Mouse (Mus musculus): ENCODE results near the gene Cela2a. TPM values are rescaled to one million over a fixed set of nuclear protein-coding genes. Genes with fewer than 3 reads are reported as not detected.
A peak's percentile ranks its signal among the peaks of the same experiment; 100 is the strongest.

The Cela2a gene
- polyA plus RNA-seq, 1 experiment from 2014 or later, result 0.40 TPM

DNA sequence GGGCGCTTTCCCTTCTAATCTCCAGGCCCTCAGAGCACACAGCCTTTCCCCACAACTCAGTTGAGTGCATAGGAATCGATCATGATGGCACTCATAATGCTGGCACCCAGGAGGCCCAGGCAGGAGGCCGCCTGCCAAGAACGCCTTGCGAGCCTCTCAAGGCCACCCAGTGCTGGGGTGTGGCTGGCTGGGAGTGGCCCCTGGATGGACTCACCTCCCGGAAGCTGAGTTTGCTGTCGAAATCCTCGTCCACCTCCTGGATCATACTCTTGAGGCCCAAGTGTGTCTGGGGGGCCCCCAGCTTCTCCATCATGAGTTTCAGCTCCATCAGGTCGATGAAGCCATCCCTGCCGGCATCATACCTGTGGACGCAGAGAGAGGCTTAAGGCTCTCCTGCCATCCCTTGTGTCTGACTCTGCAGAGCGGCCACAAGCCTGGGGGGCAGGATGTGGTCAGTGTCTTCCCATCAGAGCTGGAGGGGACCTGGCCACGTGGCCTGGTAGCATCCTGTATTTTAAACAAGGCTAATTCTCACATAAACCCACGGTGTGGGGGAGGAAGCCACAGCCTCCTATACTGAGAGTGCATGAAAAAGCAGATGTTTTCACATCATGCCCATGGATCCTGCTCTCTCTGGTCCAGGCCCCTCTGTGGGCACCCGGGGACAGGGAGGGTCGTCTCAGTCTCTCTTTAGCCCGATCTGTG, 35.8 kb upstream of the Cela2a start:
- Histone ChIP-seq H3K9ac (ENCODE audit: low read depth, low read length) (no peak overlapping the region), H3K27me3 (ENCODE audit: control insufficient read depth, insufficient read depth, low read depth, low read length) (no peaks in the 10 kb centered on the region), H3K9me3 (replicated peaks; ENCODE audit: control insufficient read depth, low read length, poor library complexity, severe bottlenecking) (no peaks in the 10 kb centered on the region), H3K4me3 (ENCODE audit: low read depth, low read length) (no peak overlapping the region), H3K36me3 (ENCODE audit: control insufficient read depth, insufficient read depth, low read length) (peaks cover 3% of the 10 kb centered on the region; the same call in 1 of the 2 replicates), H3K27ac (ENCODE audit: low read length) (no peak overlapping the region), H3K4me1 (ENCODE audit: control insufficient read depth, insufficient read depth, low read length) (0 out of 2 replicates have a peak, but pooled peaks cover 2% of the 10 kb centered on the region), H3K4me2 (ENCODE audit: low read length) (no peak overlapping the region)
- no peak for ATAC-seq
- WGBS, result 95% methylated on average over 17 of the region's 17 CpGs

DNA sequence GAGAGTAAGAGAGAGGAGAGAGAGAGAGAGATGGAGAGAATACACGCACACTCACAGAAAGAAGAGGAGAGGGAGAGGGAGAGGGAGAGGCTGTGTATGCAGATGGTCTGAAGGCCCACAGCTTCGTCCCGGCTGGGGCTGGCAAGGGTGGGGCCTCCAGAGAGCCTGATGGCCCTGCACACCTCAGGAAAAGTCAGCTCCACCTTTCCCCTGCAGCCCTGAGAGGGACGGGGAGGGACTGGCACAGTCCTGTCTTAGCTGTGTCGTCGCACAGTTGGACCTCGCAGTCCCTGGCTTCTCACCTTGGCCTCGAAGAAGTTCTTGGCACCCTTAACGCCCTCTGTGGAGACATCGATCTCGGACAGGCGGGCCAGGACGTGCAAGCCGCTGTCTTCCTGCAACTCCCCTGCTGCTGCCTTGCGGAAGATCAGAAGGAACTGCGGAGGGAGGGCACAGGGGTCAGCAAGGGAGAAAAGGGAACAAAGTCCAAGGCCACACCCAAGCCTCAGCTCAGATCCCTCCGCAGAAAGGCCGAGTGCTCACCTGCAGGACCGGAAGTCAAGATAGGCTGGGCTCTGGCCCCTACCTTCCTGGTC, 34.4 kb upstream of the Cela2a start:
- Histone ChIP-seq H3K27me3 (ENCODE audit: control insufficient read depth, insufficient read depth, low read depth, low read length) (no peaks in the 10 kb centered on the region), H3K4me3 (ENCODE audit: low read depth, low read length) (no peak overlapping the region), H3K4me1 (ENCODE audit: control insufficient read depth, insufficient read depth, low read length) (no peaks in the 10 kb centered on the region), H3K27ac (ENCODE audit: low read length) (no peak overlapping the region), H3K9me3 (replicated peaks; ENCODE audit: control insufficient read depth, low read length, poor library complexity, severe bottlenecking) (no peaks in the 10 kb centered on the region), H3K4me2 (ENCODE audit: low read length) (no peak overlapping the region), H3K9ac (ENCODE audit: low read depth, low read length) (no peak overlapping the region), H3K36me3 (ENCODE audit: control insufficient read depth, insufficient read depth, low read length) (peaks cover 3% of the 10 kb centered on the region; the same call in 1 of the 2 replicates)
- ATAC-seq, result no peak
- WGBS, result 75% methylated on average over 19 of the region's 19 CpGs

DNA sequence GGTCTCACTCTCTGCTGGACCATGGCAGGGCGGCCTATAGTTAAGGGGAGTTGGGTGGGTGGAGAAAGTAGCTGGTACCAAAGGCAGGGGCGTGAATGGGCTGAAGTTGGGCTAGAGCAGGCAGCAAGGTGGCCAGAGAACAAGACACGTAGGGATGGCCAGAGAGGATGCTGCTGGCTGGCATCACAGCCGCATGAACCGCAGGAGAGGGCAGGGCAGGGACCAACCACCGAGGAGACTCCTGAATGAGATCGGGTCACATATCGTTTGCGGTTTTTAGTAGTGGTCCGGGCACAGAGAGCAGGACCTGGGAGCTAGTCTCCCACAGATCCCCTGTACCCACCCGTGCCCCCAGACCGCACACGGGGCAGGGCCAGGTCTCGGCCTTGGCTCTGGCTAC, 33.4 kb upstream of the Cela2a start:
- H3K4me2 ChIP-seq (ENCODE audit: low read length), result no peak overlapping the region
- 97% methylated on average over 14 of the region's 14 CpGs for WGBS
- H3K27ac ChIP-seq (ENCODE audit: low read length), result no peak overlapping the region
- no peaks in the 10 kb centered on the region for H3K4me1 ChIP-seq (ENCODE audit: control insufficient read depth, insufficient read depth, low read length)
- no peak overlapping the region for H3K9ac ChIP-seq (ENCODE audit: low read depth, low read length)
- ATAC-seq, result no peak
- H3K36me3 ChIP-seq (ENCODE audit: control insufficient read depth, insufficient read depth, low read length), result peaks cover 3% of the 10 kb centered on the region; the same call in 1 of the 2 replicates
- no peaks in the 10 kb centered on the region for H3K9me3 ChIP-seq (replicated peaks; ENCODE audit: control insufficient read depth, low read length, poor library complexity, severe bottlenecking)
- H3K27me3 ChIP-seq (ENCODE audit: control insufficient read depth, insufficient read depth, low read depth, low read length), result no peaks in the 10 kb centered on the region
- no peak overlapping the region for H3K4me3 ChIP-seq (ENCODE audit: low read depth, low read length)

DNA sequence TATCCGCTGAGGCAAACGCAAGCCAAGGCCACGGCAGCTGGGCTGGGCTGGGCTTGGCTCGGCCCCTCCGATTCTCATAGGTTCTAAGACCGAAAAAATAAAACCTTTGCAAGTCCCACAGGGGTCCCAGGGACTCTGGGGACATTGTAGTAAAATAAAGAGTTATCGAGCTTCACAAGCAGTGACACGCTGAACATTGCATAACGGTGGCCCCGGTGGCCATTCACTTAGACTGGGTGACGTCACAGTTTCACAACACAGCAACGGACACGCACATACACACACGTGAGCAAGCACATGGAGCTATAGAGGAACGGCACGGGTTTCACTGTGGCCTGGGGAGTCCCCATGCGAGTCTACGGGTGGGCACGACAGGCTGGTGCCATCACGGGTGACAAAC, 32.5 kb upstream of the Cela2a start:
- Histone ChIP-seq H3K27me3 (ENCODE audit: control insufficient read depth, insufficient read depth, low read depth, low read length) (no peaks in the 10 kb centered on the region), H3K4me1 (ENCODE audit: control insufficient read depth, insufficient read depth, low read length) (no peaks in the 10 kb centered on the region), H3K9ac (ENCODE audit: low read depth, low read length) (no peak overlapping the region), H3K9me3 (replicated peaks; ENCODE audit: control insufficient read depth, low read length, poor library complexity, severe bottlenecking) (no peaks in the 10 kb centered on the region), H3K36me3 (ENCODE audit: control insufficient read depth, insufficient read depth, low read length) (peaks cover 3% of the 10 kb centered on the region; the same call in 1 of the 2 replicates), H3K4me3 (ENCODE audit: low read depth, low read length) (no peak overlapping the region), H3K4me2 (ENCODE audit: low read length) (no peak overlapping the region), H3K27ac (ENCODE audit: low read length) (no peak overlapping the region)
- WGBS, result 90% methylated on average over 20 of the region's 20 CpGs
- no peak for ATAC-seq

DNA sequence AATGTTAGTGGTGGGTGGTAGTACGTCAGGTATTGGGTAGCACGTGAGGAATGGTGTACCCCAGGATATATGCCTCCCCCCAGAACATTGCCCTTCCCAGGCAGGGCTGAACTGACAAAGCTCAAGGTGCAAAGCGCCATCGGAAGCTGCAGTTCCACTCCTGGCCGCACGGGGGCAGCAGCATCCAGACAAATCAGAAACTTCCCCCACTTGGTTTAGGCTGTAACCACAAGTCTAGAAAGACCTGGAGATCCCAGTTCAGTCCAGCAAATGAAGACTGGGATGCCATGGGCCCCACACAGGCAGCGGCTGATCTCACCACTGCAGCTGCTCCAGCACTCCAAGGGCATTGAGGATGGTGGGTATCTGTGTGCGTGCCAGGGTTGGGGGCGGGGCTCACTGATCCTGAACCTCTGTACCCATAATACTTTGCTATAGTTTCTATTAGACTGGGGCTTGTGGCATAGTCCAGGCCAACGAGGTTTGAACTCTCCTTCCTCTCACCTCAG, 31.5 kb upstream of the Cela2a start:
- H3K36me3 ChIP-seq (ENCODE audit: control insufficient read depth, insufficient read depth, low read length), result peaks cover 3% of the 10 kb centered on the region; the same call in 1 of the 2 replicates
- no peaks in the 10 kb centered on the region for H3K4me1 ChIP-seq (ENCODE audit: control insufficient read depth, insufficient read depth, low read length)
- H3K4me3 ChIP-seq (ENCODE audit: low read depth, low read length), result no peak overlapping the region
- H3K9me3 ChIP-seq (replicated peaks; ENCODE audit: control insufficient read depth, low read length, poor library complexity, severe bottlenecking), result no peaks in the 10 kb centered on the region
- no peaks in the 10 kb centered on the region for H3K27me3 ChIP-seq (ENCODE audit: control insufficient read depth, insufficient read depth, low read depth, low read length)
- peak; percentile 71 for ATAC-seq
- H3K27ac ChIP-seq (ENCODE audit: low read length), result no peak overlapping the region
- WGBS, result 16% methylated on average over 10 of the region's 10 CpGs
- H3K9ac ChIP-seq (ENCODE audit: low read depth, low read length), result no peak overlapping the region
- H3K4me2 ChIP-seq (ENCODE audit: low read length), result no peak overlapping the region

DNA sequence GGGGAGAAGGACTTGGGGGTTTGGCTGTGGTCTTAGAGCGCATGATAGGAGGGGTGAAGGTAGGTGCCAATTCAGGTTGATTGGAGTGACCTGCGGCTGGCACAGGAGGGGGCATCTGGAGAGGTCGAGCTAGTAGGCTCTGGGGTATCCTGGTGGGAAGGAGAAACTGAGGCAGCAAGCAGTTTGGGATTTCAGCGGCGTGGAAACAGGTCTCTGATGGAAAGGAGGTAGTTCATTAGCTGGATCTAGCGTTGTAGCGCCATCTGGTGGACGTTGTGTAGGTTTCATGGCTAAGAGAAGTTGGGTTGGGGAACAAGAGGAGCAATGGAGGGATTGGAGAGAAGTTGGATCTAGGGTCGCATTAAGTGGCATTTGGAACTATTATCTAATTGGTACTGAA, 27.5 kb upstream of the Cela2a start:
- 76% methylated on average over 9 of the region's 9 CpGs for WGBS
- no peak overlapping the region for H3K9ac ChIP-seq (ENCODE audit: low read depth, low read length)
- no peaks in the 10 kb centered on the region for H3K4me1 ChIP-seq (ENCODE audit: control insufficient read depth, insufficient read depth, low read length)
- no peak overlapping the region for H3K4me2 ChIP-seq (ENCODE audit: low read length)
- ATAC-seq, result no peak
- H3K4me3 ChIP-seq (ENCODE audit: low read depth, low read length), result no peak overlapping the region
- H3K27me3 ChIP-seq (ENCODE audit: control insufficient read depth, insufficient read depth, low read depth, low read length), result no peaks in the 10 kb centered on the region
- H3K36me3 ChIP-seq (ENCODE audit: control insufficient read depth, insufficient read depth, low read length), result no peaks in the 10 kb centered on the region
- no peak overlapping the region for H3K27ac ChIP-seq (ENCODE audit: low read length)
- H3K9me3 ChIP-seq (replicated peaks; ENCODE audit: control insufficient read depth, low read length, poor library complexity, severe bottlenecking), result no peaks in the 10 kb centered on the region

DNA sequence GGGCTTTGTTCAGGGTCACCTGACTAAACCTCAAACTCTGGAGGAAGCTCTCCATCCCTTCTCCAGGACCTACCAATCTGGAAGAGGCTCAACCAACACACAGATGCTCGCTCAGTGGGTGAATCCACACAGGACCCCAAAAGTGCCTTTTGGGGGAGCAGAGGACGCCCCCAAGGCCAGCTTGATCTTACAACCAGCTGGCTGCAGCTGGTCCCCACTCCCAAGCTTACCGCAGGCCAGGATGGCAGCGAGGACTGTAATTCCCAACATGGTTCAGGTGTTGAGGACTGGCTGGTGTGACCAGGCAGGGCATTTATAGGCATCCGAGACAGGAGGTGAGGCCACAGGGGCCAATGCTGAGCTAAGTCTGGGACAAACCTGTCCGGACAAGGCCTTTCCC, 20.0 kb upstream of the Cela2a start, which contains the start of gene Ctrc:
TSS of gene Ctrc (minus strand) at position 361 of the 400 bp plus-strand sequence.
- Histone ChIP-seq H3K36me3 (ENCODE audit: control insufficient read depth, insufficient read depth, low read length) (no peaks in the 10 kb centered on the region), H3K9ac (ENCODE audit: low read depth, low read length) (no peak within 1 kb of the TSS), H3K4me1 (ENCODE audit: control insufficient read depth, insufficient read depth, low read length) (no peaks in the 10 kb centered on the region), H3K27me3 (ENCODE audit: control insufficient read depth, insufficient read depth, low read depth, low read length) (no peaks in the 10 kb centered on the region), H3K27ac (ENCODE audit: low read length) (no peak within 1 kb of the TSS), H3K9me3 (replicated peaks; ENCODE audit: control insufficient read depth, low read length, poor library complexity, severe bottlenecking) (no peaks in the 10 kb centered on the region), H3K4me2 (ENCODE audit: low read length) (no peak within 1 kb of the TSS), H3K4me3 (ENCODE audit: low read depth, low read length) (no peak within 1 kb of the TSS)
- no peak for ATAC-seq
- WGBS, result 82% methylated on average over 6 of the region's 6 CpGs

DNA sequence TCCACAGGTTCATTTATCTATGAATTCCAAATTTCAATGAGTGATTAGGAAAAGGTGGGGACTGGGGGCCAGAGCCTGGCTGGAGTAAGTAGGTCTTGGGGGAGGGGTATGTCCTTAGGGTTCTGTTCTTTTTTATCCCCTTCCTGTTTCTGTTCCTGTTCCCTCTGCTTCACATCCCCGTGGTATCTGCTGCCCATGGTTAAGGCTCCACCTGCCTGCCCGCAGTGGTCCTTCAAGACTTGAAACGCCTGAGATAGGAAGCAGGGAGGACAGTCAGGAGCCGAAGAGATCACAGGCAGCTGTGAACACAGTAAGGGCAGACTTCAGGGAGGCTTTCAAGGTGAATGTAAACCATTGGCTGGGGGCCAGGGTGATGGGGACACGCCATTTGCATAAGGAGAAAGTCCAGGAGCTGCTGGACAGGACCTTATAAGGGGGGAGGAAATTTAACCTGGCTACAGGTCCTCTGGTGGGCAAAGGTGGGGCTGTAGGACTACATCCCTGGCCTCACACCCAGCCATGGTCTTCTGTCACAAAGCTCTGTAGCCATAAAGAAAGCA, 8.7 kb upstream of the Cela2a start:
- Histone ChIP-seq H3K4me3 (ENCODE audit: low read depth, low read length) (no peak overlapping the region), H3K27me3 (ENCODE audit: control insufficient read depth, insufficient read depth, low read depth, low read length) (no peaks in the 10 kb centered on the region), H3K27ac (ENCODE audit: low read length) (no peak overlapping the region), H3K9ac (ENCODE audit: low read depth, low read length) (no peak overlapping the region), H3K4me2 (ENCODE audit: low read length) (no peak overlapping the region), H3K9me3 (replicated peaks; ENCODE audit: control insufficient read depth, low read length, poor library complexity, severe bottlenecking) (no peaks in the 10 kb centered on the region), H3K4me1 (ENCODE audit: control insufficient read depth, insufficient read depth, low read length) (no peaks in the 10 kb centered on the region), H3K36me3 (ENCODE audit: control insufficient read depth, insufficient read depth, low read length) (no peaks in the 10 kb centered on the region)
- no peak for ATAC-seq
- WGBS, result 63% methylated on average over 5 of the region's 5 CpGs

DNA sequence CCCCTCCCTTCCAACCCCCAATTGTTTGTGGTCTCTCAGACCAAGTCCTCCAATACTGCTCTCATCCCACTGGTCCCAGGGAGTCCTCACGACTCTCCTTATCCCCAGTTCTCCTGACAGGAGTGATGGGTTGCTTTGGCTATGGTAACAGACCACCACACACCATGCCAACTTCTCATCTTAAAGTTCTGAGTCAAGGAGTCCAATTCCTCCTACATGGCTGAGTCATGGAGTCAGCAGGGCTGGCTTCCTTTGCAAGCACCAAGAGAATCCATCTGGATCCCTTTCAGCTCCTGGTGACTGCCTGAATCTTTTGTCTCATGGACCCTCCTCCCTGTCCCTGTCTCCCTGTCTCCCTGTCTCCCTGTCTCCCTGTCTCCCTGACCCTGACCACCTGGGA, 8.0 kb upstream of the Cela2a start:
- WGBS, result 50% methylated on average over 1 of the region's 1 CpGs
- H3K9me3 ChIP-seq (replicated peaks; ENCODE audit: control insufficient read depth, low read length, poor library complexity, severe bottlenecking), result no peaks in the 10 kb centered on the region
- no peaks in the 10 kb centered on the region for H3K4me1 ChIP-seq (ENCODE audit: control insufficient read depth, insufficient read depth, low read length)
- H3K4me3 ChIP-seq (ENCODE audit: low read depth, low read length), result no peak overlapping the region
- no peaks in the 10 kb centered on the region for H3K36me3 ChIP-seq (ENCODE audit: control insufficient read depth, insufficient read depth, low read length)
- no peak overlapping the region for H3K9ac ChIP-seq (ENCODE audit: low read depth, low read length)
- no peak for ATAC-seq
- no peaks in the 10 kb centered on the region for H3K27me3 ChIP-seq (ENCODE audit: control insufficient read depth, insufficient read depth, low read depth, low read length)
- H3K4me2 ChIP-seq (ENCODE audit: low read length), result no peak overlapping the region
- H3K27ac ChIP-seq (ENCODE audit: low read length), result no peak overlapping the region

All from midbrain, embryonic 16.5 days (tissue).